Mouse (Mus musculus) erythroblast, embryonic 14.5 days (primary cell): ENCODE data around the gene Gm26661. TPM values are rescaled to one million over a fixed set of nuclear protein-coding genes. Genes with fewer than 3 reads are reported as not detected.

Source experiments
- H3K27me3 ChIP-seq: 2 replicates; pipeline ENCODE4 v1.6.1; 2012; ENCODE audit warnings: inconsistent platforms; ENCODE audit not compliant: control insufficient read depth
- H3K36me3 ChIP-seq: 2 replicates; pipeline ENCODE4 v1.6.1; 2012; ENCODE audit warnings: mild to moderate bottlenecking, inconsistent platforms; ENCODE audit not compliant: control insufficient read depth
- H3K4me1 ChIP-seq: 2 replicates; pipeline ENCODE4 v1.6.1; 2012; ENCODE audit warnings: inconsistent platforms; ENCODE audit not compliant: control insufficient read depth
- H3K4me3 ChIP-seq: replicated peaks from 2 replicates; pipeline ENCODE3; 2012; ENCODE audit warnings: moderate library complexity, mild to moderate bottlenecking, inconsistent platforms
- H3K9me3 ChIP-seq: 2 replicates; pipeline ENCODE4 v1.6.1; 2012; ENCODE audit warnings: low read length, inconsistent platforms, mixed read lengths; ENCODE audit not compliant: control insufficient read depth
- GATA1 ChIP-seq: IDR thresholded peaks from 2 replicates; pipeline ENCODE4 v1.6.1; 2012; ENCODE audit warnings: low read length, inconsistent platforms, mixed read lengths
- TAL1 ChIP-seq: IDR thresholded peaks from 3 replicates; pipeline ENCODE4 v1.6.1; 2012; ENCODE audit warnings: low read length, inconsistent platforms, mixed read lengths
- polyA plus RNA-seq: library from polyadenylated mRNA; stranded (reverse); fragments of >175 nt; gene quantifications from 2 replicates; pipeline ENCODE4 v1.2.3, GENCODE M21; 2012

The Gm26661 gene
- polyA plus RNA-seq, 1 experiment, result not detected

- no peaks in the 10 kb centered on the region for H3K36me3 ChIP-seq
- TF ChIP-seq TAL1 (no peak), GATA1 (no peak)
- H3K27me3 ChIP-seq, result peaks cover 13% of the 10 kb centered on the region
- H3K4me1 ChIP-seq, result no peaks in the 10 kb centered on the region; the same call in 1 of the 2 replicates
- H3K4me3 ChIP-seq, result no peak overlapping the region
- H3K9me3 ChIP-seq, result no peaks in the 10 kb centered on the region; the same call in 1 of the 2 replicates
Measured at GRCm38 (mm10) chr14:7795961-7796360, 4.6 kb downstream of the Gm26661 start.

GRCm38 (mm10) chr14:7800611-7801010 lies 9.2 kb downstream of the Gm26661 start:
- Histone ChIP-seq H3K27me3 (no peaks in the 10 kb centered on the region), H3K4me1 (no peaks in the 10 kb centered on the region), H3K36me3 (no peaks in the 10 kb centered on the region), H3K9me3 (no peaks in the 10 kb centered on the region; the same call in 1 of the 2 replicates), H3K4me3 (no peak overlapping the region)
- TF ChIP-seq TAL1 (no peak), GATA1 (no peak)

- TF ChIP-seq GATA1, result no peak
- no peak for TF ChIP-seq TAL1
- no peak overlapping the region for H3K4me3 ChIP-seq
- no peaks in the 10 kb centered on the region; the same call in 1 of the 2 replicates for H3K9me3 ChIP-seq
Measured at GRCm38 (mm10) chr14:7801831-7802230, 10.4 kb downstream of the Gm26661 start.

GRCm38 (mm10) chr14:7803874-7804557 lies 12.6 kb downstream of the Gm26661 start:
- H3K36me3 ChIP-seq, result no peaks in the 10 kb centered on the region
- TF ChIP-seq GATA1 (no peak), TAL1 (no peak)
- no peaks in the 10 kb centered on the region for H3K27me3 ChIP-seq
- no peaks in the 10 kb centered on the region for H3K4me1 ChIP-seq
- H3K4me3 ChIP-seq, result no peak overlapping the region
- no peaks in the 10 kb centered on the region; the same call in 1 of the 2 replicates for H3K9me3 ChIP-seq

More at GRCm38 (mm10) chr14:7801831-7802230, 10.4 kb downstream of the Gm26661 start:
- no peaks in the 10 kb centered on the region for H3K36me3 ChIP-seq
- H3K27me3 ChIP-seq, result no peaks in the 10 kb centered on the region
- H3K4me1 ChIP-seq, result no peaks in the 10 kb centered on the region

- H3K27me3 ChIP-seq, result no peaks in the 10 kb centered on the region
- no peaks in the 10 kb centered on the region for H3K36me3 ChIP-seq
- no peak overlapping the region for H3K4me3 ChIP-seq
- H3K9me3 ChIP-seq, result no peaks in the 10 kb centered on the region; the same call in 1 of the 2 replicates
- TF ChIP-seq TAL1 (no peak), GATA1 (no peak)
- no peaks in the 10 kb centered on the region for H3K4me1 ChIP-seq
Measured at GRCm38 (mm10) chr14:7804558-7804905, 13.1 kb downstream of the Gm26661 start.

- no peak for TF ChIP-seq TAL1
- no peak for TF ChIP-seq GATA1
- H3K27me3 ChIP-seq, result no peaks in the 10 kb centered on the region
Measured at GRCm38 (mm10) chr14:7807711-7808110, 16.3 kb downstream of the Gm26661 start.

GRCm38 (mm10) chr14:7808501-7808981 lies 17.2 kb downstream of the Gm26661 start:
- Histone ChIP-seq H3K4me3 (no peak overlapping the region), H3K9me3 (no peaks in the 10 kb centered on the region; the same call in 1 of the 2 replicates), H3K27me3 (no peaks in the 10 kb centered on the region), H3K4me1 (no peaks in the 10 kb centered on the region), H3K36me3 (no peaks in the 10 kb centered on the region)
- TF ChIP-seq GATA1 (no peak), TAL1 (no peak)

More at GRCm38 (mm10) chr14:7807711-7808110, 16.3 kb downstream of the Gm26661 start:
- Histone ChIP-seq H3K36me3 (no peaks in the 10 kb centered on the region), H3K9me3 (no peaks in the 10 kb centered on the region; the same call in 1 of the 2 replicates), H3K4me3 (no peak overlapping the region), H3K4me1 (no peaks in the 10 kb centered on the region)

- Histone ChIP-seq H3K9me3 (no peaks in the 10 kb centered on the region; the same call in 1 of the 2 replicates), H3K4me1 (no peaks in the 10 kb centered on the region), H3K27me3 (no peaks in the 10 kb centered on the region), H3K4me3 (no peak overlapping the region), H3K36me3 (no peaks in the 10 kb centered on the region)
- TF ChIP-seq GATA1 (no peak), TAL1 (no peak)
Measured at GRCm38 (mm10) chr14:7809043-7809955, 17.9 kb downstream of the Gm26661 start.
